Mouse (Mus musculus): ENCODE measurements around the gene Acmsd.

- no peak for TF ChIP-seq POLR2A (IDR thresholded peaks at IDR 0.05; ENCODE audit: control insufficient read depth, low read depth, low read length)
- no peak for TF ChIP-seq CTCF (IDR thresholded peaks at IDR 0.05; ENCODE audit: control insufficient read depth, insufficient read depth, insufficient replicate concordance, low read depth, low read length)
Measured at GRCm38 (mm10) chr1:127735356-127735755, 6.1 kb downstream of the Acmsd start.

Measured in testis, adult 2 months (tissue).